Mouse (Mus musculus) heart, postnatal 0 days (tissue): ENCODE results near the gene Ankrd28.

Experiments used
- CTCF ChIP-seq: IDR thresholded peaks from 2 replicates; pipeline ENCODE4 v1.5.1; 2016; ENCODE audit warnings: antibody characterized with exemption, control low read depth, low read depth
- EP300 ChIP-seq: IDR thresholded peaks from 2 replicates; pipeline ENCODE4 v1.6.1; 2016; ENCODE audit warnings: antibody characterized with exemption, low read depth

DNA sequence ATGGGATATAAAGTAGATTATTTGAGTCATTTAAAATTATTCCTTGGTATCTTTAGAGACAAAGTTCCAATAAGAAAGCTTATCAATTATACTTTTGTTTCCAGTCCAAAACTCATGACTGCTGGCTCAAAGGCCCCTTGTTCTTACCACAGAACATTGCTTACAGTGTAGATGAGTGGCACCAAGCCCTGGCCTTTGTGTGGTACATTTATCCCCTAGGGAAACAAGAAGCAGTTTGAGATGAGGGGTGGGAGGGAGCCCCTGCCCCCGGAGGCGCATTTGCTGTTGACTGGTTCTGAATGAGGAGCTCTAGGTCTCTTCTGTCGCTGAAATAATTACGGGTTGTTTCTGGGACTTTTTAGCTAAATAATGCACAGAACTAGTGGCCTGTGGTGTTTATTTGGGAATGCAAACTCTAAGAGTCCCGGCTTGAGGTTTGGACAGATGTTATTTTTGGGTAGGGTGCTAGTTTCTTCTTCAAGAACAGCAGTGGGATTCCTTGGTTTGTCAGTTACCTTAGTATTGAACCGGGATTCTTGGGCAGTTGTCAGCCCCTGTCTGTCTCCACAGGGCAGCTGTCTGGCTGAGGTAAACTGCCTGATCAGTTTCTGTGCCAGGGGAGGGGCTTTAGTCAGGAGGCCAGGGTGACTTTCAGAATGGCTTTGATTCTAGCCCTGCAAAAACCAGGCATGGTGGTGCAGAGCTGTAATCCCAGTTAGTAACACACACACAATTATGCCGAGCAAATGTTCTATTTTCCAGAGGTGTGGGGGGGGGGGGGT lies 169.9 kb downstream of the Ankrd28 start:
- TF ChIP-seq CTCF (no peak), EP300 (no peak)
